Mouse (Mus musculus) small intestine, adult 2 months (tissue): ENCODE results near the gene Myom3. TPM values are rescaled to one million over a fixed set of nuclear protein-coding genes. Genes with fewer than 3 reads are reported as not detected.
A peak's percentile ranks its signal among the peaks of the same experiment; 100 is the strongest.

ENCODE experiments used
- H3K27ac ChIP-seq: fragments of 200-500 bp; 2 replicates; pipeline ENCODE4 v1.5.1; 2012; ENCODE audit warnings: low read depth, low read length, control low read depth, inconsistent platforms; ENCODE audit not compliant: insufficient read depth
- H3K27me3 ChIP-seq: fragments of 200-500 bp; 2 replicates; pipeline ENCODE4 v1.6.1; 2012; ENCODE audit warnings: mild to moderate bottlenecking, moderate library complexity, low read length, inconsistent platforms; ENCODE audit not compliant: control insufficient read depth, insufficient read depth
- H3K36me3 ChIP-seq: fragments of 200-500 bp; 2 replicates; pipeline ENCODE4 v1.6.1; 2012; ENCODE audit warnings: mild to moderate bottlenecking, low read length, control low read depth, inconsistent platforms; ENCODE audit not compliant: control insufficient read depth, insufficient read depth
- H3K4me1 ChIP-seq: fragments of 200-500 bp; 2 replicates; pipeline ENCODE4 v1.6.1; 2012; ENCODE audit warnings: low read length, inconsistent platforms, mixed read lengths; ENCODE audit not compliant: control insufficient read depth, insufficient read depth, insufficient read length
- H3K4me3 ChIP-seq: fragments of 200-500 bp; 2 replicates; pipeline ENCODE4 v1.5.1; 2012; ENCODE audit warnings: low read depth, mild to moderate bottlenecking, control low read depth, inconsistent platforms, low read length, moderate library complexity
- CTCF ChIP-seq: fragments of 200-500 bp; IDR thresholded peaks from 2 replicates; pipeline ENCODE4 v1.5.1; 2012; ENCODE audit warnings: low read depth, mild to moderate bottlenecking, control low read depth, inconsistent platforms, low read length, moderate library complexity, mixed read lengths; ENCODE audit not compliant: insufficient replicate concordance, insufficient read length; ENCODE audit errors: extremely low read depth
- POLR2A ChIP-seq: fragments of 200-500 bp; IDR thresholded peaks from 2 replicates; pipeline ENCODE4 v1.6.1; 2012; ENCODE audit warnings: low read depth, mild to moderate bottlenecking, control low read depth, inconsistent platforms, low read length, moderate library complexity
- WGBS: fragments of 180-500 bp; shearing (Covaris S2); methylation state at CpG from one replicate; pipeline ENCODE4 v1.1.7; 2018; 5-methylcytosine and 5-hydroxymethylcytosine counted together
- polyA plus RNA-seq: library from polyadenylated mRNA; depleted of rRNA; stranded (reverse); fragments of >200 nt; gene quantifications from 2 replicates; pipeline ENCODE4 v1.2.3, GENCODE M21; 2012; rRNA removed

The Myom3 gene
- polyA plus RNA-seq, 1 experiment: 1.1 TPM

DNA sequence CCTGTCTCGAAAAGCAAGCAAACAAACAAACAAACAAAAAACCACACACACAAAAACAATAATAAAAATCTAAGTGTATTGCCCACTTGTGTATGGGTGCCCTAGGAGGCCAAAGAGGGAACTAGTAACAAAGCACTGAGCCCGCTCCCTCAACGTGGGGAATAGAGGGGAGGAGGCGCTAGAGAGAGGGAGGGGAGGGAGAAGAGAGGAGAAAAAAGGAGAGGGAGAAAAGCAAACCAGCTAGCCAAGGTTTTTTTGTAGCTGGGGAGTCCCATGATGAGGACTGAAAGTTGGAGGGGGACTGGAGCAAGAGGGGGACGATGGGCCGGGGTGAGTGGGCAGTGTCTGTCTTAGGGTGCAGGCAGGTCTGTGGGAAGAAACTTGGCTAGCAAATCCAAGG, 95.6 kb downstream of the Myom3 start:
- H3K4me3 ChIP-seq: peak overlapping the region; percentile 80
- no peaks in the 10 kb centered on the region; the same call in 1 of the 2 replicates for H3K36me3 ChIP-seq
- H3K4me1 ChIP-seq: no peaks in the 10 kb centered on the region
- TF ChIP-seq CTCF (no peak), POLR2A (no peak)
- H3K27me3 ChIP-seq: no peaks in the 10 kb centered on the region
- under 1% methylated on average over 6 of the region's 6 CpGs for WGBS
- peak overlapping the region; percentile 79 for H3K27ac ChIP-seq

DNA sequence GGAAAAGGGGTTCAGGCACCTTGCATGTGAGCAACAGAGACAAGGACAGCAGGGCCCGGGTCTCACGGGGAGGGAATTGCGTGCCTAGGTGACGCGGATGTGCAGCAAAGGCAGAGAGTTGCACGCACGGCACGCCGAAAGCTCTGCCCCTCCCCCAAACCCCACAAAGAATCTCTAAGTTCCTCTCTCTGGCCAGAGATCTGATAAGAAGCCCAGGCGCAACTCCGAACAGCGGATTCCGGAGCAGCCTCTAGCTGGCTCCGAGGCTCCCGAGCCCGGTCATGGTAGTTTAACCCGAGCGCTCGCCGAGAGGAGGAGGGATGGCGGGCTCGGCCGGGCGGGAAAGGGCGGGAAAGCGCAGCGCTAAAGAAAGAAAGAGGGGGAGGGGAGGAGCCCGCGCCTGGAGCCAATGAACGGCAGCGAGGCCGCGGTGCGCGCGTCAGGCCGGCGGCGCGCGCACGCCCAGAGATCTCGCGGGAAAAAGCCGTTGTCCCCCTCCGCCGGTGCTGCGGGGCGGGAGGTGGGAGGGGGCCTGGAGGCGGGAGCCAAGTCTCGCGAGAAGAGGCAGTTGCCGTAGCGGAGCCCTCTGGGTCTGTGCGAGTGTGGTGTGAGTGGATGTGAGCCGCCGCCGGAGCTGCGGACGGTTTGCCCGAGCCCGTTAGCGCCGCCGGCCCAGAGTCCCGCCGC, 96.2 kb downstream of the Myom3 start, which contains the start of gene Srsf10:
Gene Srsf10, plus strand, starts transcription at position 212 of the 687 bp plus-strand sequence.
- H3K27ac ChIP-seq: peak within 1 kb of the TSS; percentile 91
- H3K4me3 ChIP-seq: peak within 1 kb of the TSS; percentile 80
- H3K4me1 ChIP-seq: no peaks in the 10 kb centered on the region
- no peaks in the 10 kb centered on the region for H3K27me3 ChIP-seq
- H3K36me3 ChIP-seq: no peaks in the 10 kb centered on the region; the same call in 1 of the 2 replicates
- TF ChIP-seq CTCF (no peak), POLR2A (peak; percentile 89; the same call in 1 of the 2 replicates)
- WGBS: under 1% methylated on average over 67 of the region's 67 CpGs

DNA sequence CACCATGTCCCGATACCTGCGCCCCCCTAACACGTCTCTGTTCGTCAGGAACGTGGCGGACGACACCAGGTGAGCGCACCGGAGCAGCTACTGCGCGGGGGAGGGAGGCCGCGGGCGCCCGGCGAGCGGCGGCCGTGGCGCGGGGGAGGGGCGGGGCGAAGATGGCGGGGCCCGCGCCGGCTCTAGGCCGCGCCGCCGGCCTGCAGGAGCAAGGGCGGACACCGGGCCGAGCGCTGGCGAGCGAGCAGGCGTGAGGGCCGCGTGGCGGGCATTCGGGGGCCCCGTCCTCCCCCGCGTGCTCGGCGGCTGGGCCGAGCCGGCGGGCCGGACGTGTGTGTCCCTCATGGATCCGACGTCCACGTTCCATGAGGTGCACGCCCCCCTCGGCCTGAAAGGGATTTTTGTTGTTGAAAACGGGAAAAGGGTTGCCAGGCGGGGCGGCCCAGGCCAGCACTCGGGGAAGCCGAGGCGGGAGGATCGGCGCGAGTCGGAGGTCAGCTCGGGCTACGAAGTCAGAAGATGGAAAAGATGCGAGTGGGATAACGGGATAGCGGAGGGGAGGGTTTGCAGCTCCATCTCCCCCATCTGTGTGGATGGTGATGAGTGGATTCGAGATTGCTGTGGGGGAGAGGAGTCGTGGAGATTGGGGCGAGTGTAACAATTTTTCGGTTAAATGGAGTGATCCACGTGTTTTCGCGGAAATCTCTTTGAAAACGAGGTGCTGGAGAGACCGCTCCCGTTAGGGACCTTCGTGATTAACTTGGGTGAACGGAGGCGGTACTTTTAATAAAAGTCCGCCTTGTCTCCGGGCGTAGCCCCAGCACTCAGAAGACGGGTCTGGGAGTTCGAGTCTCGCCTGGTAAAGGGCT, 96.9 kb downstream of the Myom3 start:
- Histone ChIP-seq H3K27me3 (no peaks in the 10 kb centered on the region), H3K4me1 (no peaks in the 10 kb centered on the region), H3K36me3 (no peaks in the 10 kb centered on the region; the same call in 1 of the 2 replicates), H3K27ac (peak overlapping the region; percentile 91), H3K4me3 (peak overlapping the region; percentile 80)
- TF ChIP-seq CTCF: no peak
- no peak for TF ChIP-seq POLR2A
- under 1% methylated on average over 91 of the region's 91 CpGs for WGBS

DNA sequence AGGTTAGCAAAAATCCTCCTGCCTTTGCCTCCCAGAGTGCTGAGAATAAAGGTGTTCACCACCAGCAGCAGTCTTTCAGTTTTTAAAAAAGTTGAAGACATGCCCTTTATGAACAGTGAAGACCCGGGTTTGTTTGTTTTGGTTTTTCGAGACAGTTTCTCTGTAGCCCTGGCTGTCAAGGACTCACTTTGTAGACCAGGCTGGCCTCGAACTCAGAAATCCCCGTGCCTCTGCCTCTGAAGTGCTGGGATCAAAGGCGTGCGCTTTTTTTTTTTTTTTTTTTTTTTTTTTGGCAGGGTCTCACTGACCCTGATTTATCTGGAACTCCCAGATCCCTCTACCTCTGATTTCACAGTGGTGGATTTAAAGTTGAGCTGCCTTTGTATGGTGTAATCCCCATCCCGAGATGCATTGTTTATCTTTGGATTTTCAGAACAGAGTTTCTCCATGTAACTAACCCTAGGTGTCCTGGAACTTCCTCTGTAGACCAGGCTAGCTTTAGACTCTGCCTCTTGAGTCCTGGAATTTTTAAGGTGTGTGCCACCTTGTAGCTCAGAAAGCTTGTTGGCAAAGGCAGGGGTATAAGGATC, 98.2 kb downstream of the Myom3 start:
- H3K4me3 ChIP-seq: peak overlapping the region; percentile 10; the same call in 1 of the 2 replicates
- 5% methylated on average over 7 of the region's 7 CpGs for WGBS

More for the DNA sequence above, 98.2 kb downstream of the Myom3 start:
- no peak for TF ChIP-seq POLR2A
- H3K27ac ChIP-seq: no peak overlapping the region
- peaks cover 4% of the 10 kb centered on the region; the same call in 1 of the 2 replicates for H3K36me3 ChIP-seq
- no peaks in the 10 kb centered on the region for H3K27me3 ChIP-seq
- no peaks in the 10 kb centered on the region for H3K4me1 ChIP-seq

Other genes starting within 250 kb of the Myom3 start
- gene Grhl3, start 186.1 kb upstream of the Myom3 start, polyA plus RNA-seq: 0.14 and 0.19 TPM in 2 replicates
- 4.9 and 11.4 TPM in 2 replicates for gene Ifnlr1, start 73.4 kb upstream of the Myom3 start, polyA plus RNA-seq
- 62.3 and 171 TPM in 2 replicates for gene Il22ra1, start 31.5 kb upstream of the Myom3 start, polyA plus RNA-seq
- 29.5 and 48.2 TPM in 2 replicates for gene Srsf10, start 96.0 kb downstream of the Myom3 start, polyA plus RNA-seq
- gene Pnrc2, start 114.1 kb downstream of the Myom3 start, polyA plus RNA-seq: 2.4 and 8.5 TPM in 2 replicates
- gene Cnr2, start 135.7 kb downstream of the Myom3 start, polyA plus RNA-seq: 1.0 and 1.1 TPM in 2 replicates
- gene Fuca1, start 161.0 kb downstream of the Myom3 start, polyA plus RNA-seq: 62.8 and 108 TPM in 2 replicates
- gene Hmgcl, start 186.7 kb downstream of the Myom3 start, polyA plus RNA-seq: 50.3 and 76.6 TPM in 2 replicates
- 116 and 163 TPM in 2 replicates for gene Gale, start 204.0 kb downstream of the Myom3 start, polyA plus RNA-seq
- 79.6 and 166 TPM in 2 replicates for gene Lypla2, start 212.9 kb downstream of the Myom3 start, polyA plus RNA-seq
- gene Pithd1, start 227.5 kb downstream of the Myom3 start, polyA plus RNA-seq: 32.2 and 60.0 TPM in 2 replicates